In genomic region chr9:99987376-99987775, GRCm38 (mm10) we compare ENCODE assay signal across 24 mouse cellular contexts.
DNase-seq lines count a peak whose midpoint lies in the region; ATAC-seq and TF ChIP-seq lines count a peak whose summit lies in the region.
"Had no signal": no experiment of that assay in that cellular context is flagged by ENCODE, and none has a peak within 500 bp of the region (broad histone marks: within the 10 kb centered on the region; RNA-seq: fewer than 3 reads in every experiment).

No protein-coding gene starts in this region.

- H3K27me3 ChIP-seq in kidney, postnatal 0 days (ENCODE audit: insufficient read depth, low read length): no peaks in the 10 kb centered on the region
- H3K27me3 ChIP-seq in embryonic facial prominence, embryonic 11.5 days (ENCODE audit: control insufficient read depth, insufficient read depth, low read length): no peaks in the 10 kb centered on the region
- H3K27me3 ChIP-seq: embryonic facial prominence, embryonic 15.5 days; heart, embryonic 12.5 days; heart, embryonic 15.5 days had no signal

- no peak overlapping the region for H3K4me2 ChIP-seq in kidney, postnatal 0 days (ENCODE audit: low read length)
- H3K4me2 ChIP-seq in embryonic facial prominence, embryonic 11.5 days (ENCODE audit: low read depth, low read length): no peak overlapping the region
- H3K4me2 ChIP-seq: embryonic facial prominence, embryonic 15.5 days; heart, embryonic 12.5 days; heart, embryonic 15.5 days; hindbrain, embryonic 15.5 days had no signal

- no peak overlapping the region for H3K27ac ChIP-seq in kidney, postnatal 0 days
- H3K27ac ChIP-seq in embryonic facial prominence, embryonic 11.5 days (replicated peaks; ENCODE audit: low read depth, low read length): no peak overlapping the region
- H3K27ac ChIP-seq: embryonic facial prominence, embryonic 15.5 days; gastrocnemius, adult 2 months; heart, embryonic 15.5 days; hindbrain, embryonic 15.5 days had no signal

- H3K4me3 ChIP-seq in kidney, postnatal 0 days (replicated peaks; ENCODE audit: low read depth, low read length): no peak overlapping the region
- H3K4me3 ChIP-seq in embryonic facial prominence, embryonic 11.5 days (ENCODE audit: low read depth, low read length): no peak overlapping the region
- H3K4me3 ChIP-seq: embryonic facial prominence, embryonic 15.5 days; gastrocnemius, adult 2 months; heart, embryonic 12.5 days; heart, embryonic 15.5 days; hindbrain, embryonic 15.5 days had no signal

- 5% methylated on average over 1 of the region's 1 CpGs for WGBS in kidney, postnatal 0 days
- WGBS in embryonic facial prominence, embryonic 11.5 days: 0% methylated on average over 1 of the region's 1 CpGs

- H3K9ac ChIP-seq in kidney, postnatal 0 days (ENCODE audit: low read depth, low read length): no peak overlapping the region
- H3K9ac ChIP-seq in embryonic facial prominence, embryonic 11.5 days (replicated peaks; ENCODE audit: low read length): no peak overlapping the region
- H3K9ac ChIP-seq: embryonic facial prominence, embryonic 15.5 days; forebrain, postnatal 0 days; heart, embryonic 12.5 days; heart, embryonic 15.5 days; hindbrain, embryonic 15.5 days had no signal

- H3K4me1 ChIP-seq in kidney, postnatal 0 days (replicated peaks; ENCODE audit: insufficient read depth, low read length): no peaks in the 10 kb centered on the region
- H3K4me1 ChIP-seq in embryonic facial prominence, embryonic 11.5 days (ENCODE audit: control insufficient read depth, insufficient read depth, low read length): no peaks in the 10 kb centered on the region
- H3K4me1 ChIP-seq: embryonic facial prominence, embryonic 15.5 days; heart, embryonic 12.5 days; heart, embryonic 15.5 days; hindbrain, embryonic 15.5 days had no signal

- DNase-seq in kidney, postnatal 0 days (ENCODE audit: low spot score): peak; percentile 27
- DNase-seq in kidney, postnatal 36 days: no peak
- DNase-seq in embryo, embryonic 11 days: peak; percentile 16
- DNase-seq in embryonic facial prominence, embryonic 11.5 days (ENCODE audit: low spot score): peak; percentile 58
- no peak for DNase-seq in cerebellum, adult 18-20 months
- DNase-seq in lung, adult 18-20 months: no peak
- DNase-seq: adrenal gland, adult 8-10 months; adrenal gland, postnatal 25 days; cerebellum, adult 11-12 months; cerebellum, adult 9-10 months; cerebellum, postnatal 14 days; forebrain, postnatal 0 days; gastrocnemius, adult 2 months; gastrocnemius, postnatal 14 days; heart, adult 11 months; heart, postnatal 10 days; heart, postnatal 36 days had no signal

- H3K36me3 ChIP-seq in kidney, postnatal 0 days (ENCODE audit: insufficient read depth, low read length): no peaks in the 10 kb centered on the region
- H3K36me3 ChIP-seq in embryonic facial prominence, embryonic 11.5 days (replicated peaks; ENCODE audit: control insufficient read depth, insufficient read depth, low read depth, low read length): no peaks in the 10 kb centered on the region
- H3K36me3 ChIP-seq: embryonic facial prominence, embryonic 15.5 days; heart, embryonic 12.5 days; heart, embryonic 15.5 days; hindbrain, embryonic 15.5 days had no signal

- TF ChIP-seq CTCF in kidney, postnatal 0 days (IDR thresholded peaks at IDR 0.05; ENCODE audit: low read depth): no peak

- no peak for ATAC-seq in kidney, postnatal 0 days (replicated peaks; ENCODE audit: low FRiP score, low read depth)
- no peak; the same call in 1 of the 2 replicates for ATAC-seq in embryonic facial prominence, embryonic 11.5 days (replicated peaks; ENCODE audit: insufficient number of reproducible peaks, low FRiP score, low TSS enrichment, low read depth)
- ATAC-seq: CD4-positive, CD25-positive, alpha-beta regulatory T cell, adult 4 months; forebrain, embryonic 14.5 days; forebrain, postnatal 0 days; intestine, postnatal 0 days had no signal

- H3K9me3 ChIP-seq in kidney, postnatal 0 days (replicated peaks; ENCODE audit: low read length): no peaks in the 10 kb centered on the region
- H3K9me3 ChIP-seq in embryonic facial prominence, embryonic 11.5 days (replicated peaks; ENCODE audit: control insufficient read depth, low read length): no peaks in the 10 kb centered on the region
- H3K9me3 ChIP-seq: embryonic facial prominence, embryonic 15.5 days; heart, embryonic 15.5 days; hindbrain, embryonic 15.5 days had no signal

Comparison
In these comparisons a context has a peak if more than half of its experiments do, and no peak if none do; other contexts are left out.
1. DNase-seq: peak in kidney, postnatal 0 days (single experiment), embryo, embryonic 11 days (single experiment) and embryonic facial prominence, embryonic 11.5 days (single experiment); none in kidney, postnatal 36 days (0 of 2), cerebellum, adult 18-20 months (0 of 2) and lung, adult 18-20 months (0 of 2).